Mouse (Mus musculus) heart, postnatal 10 days (tissue): ENCODE data around the gene Tbc1d10b. TPM values are rescaled to one million over a fixed set of nuclear protein-coding genes. Genes with fewer than 3 reads are reported as not detected.

Experiments used
- DNase-seq, 2 experiments: peaks; one replicate each; pipeline ENCODE4 v3.0.0; 2021
- intact Hi-C: fragments of 180-260 bp; cut with DNase I; formaldehyde crosslinking; loops from one replicate; pipeline ENCODE4 v1.15.1; 2025
- total RNA-seq, 2 experiments: library from RNA; stranded (reverse); gene quantifications; 2 replicates each; pipeline ENCODE4 v1.2.3; 2021

Tbc1d10b gene
- total RNA-seq, 2 experiments from 2014 or later: 35.3 to 37.2 TPM

GRCm38 (mm10) chr7:127225147-127225995, 17.1 kb upstream of the Tbc1d10b start:
- DNase-seq: no peak
- intact Hi-C loops: loop anchor here (5.0 kb wide), 1 partner anchor 93 kb away; no protein-coding TSS in a partner anchor

GRCm38 (mm10) chr7:127224616-127225015, 16.3 kb upstream of the Tbc1d10b start:
- intact Hi-C loops: loop anchor here (5.0 kb wide), 1 partner anchor 92 kb away; no protein-coding TSS in a partner anchor

GRCm38 (mm10) chr7:127223515-127224478, 15.5 kb upstream of the Tbc1d10b start:
- intact Hi-C loops: no loop called here

More at GRCm38 (mm10) chr7:127224616-127225015, 16.3 kb upstream of the Tbc1d10b start:
- no peak for DNase-seq

DNA sequence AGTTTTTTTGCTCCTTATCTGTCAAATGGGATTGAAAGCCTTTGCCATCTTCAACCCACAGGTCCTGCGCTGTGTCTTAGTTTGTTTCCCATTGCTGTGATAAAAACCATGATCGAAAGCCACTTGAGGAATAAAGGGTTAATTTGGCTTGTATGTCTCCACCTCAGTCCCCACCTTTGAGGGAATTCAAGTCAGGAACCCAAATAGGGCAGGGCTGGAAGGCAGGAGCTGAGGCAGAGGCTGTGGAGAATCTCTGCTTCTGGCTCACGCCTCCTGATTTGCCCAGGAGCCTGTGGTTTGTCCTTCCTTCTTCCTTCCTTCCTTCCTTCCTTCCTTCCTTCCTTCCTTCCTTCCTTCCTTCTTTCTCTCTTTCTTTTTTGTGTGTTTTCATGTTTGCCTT, 14.8 kb upstream of the Tbc1d10b start:
- DNase-seq: no peak
- intact Hi-C loops: no loop called here

More at GRCm38 (mm10) chr7:127223515-127224478, 15.5 kb upstream of the Tbc1d10b start:
- no peak for DNase-seq

DNA sequence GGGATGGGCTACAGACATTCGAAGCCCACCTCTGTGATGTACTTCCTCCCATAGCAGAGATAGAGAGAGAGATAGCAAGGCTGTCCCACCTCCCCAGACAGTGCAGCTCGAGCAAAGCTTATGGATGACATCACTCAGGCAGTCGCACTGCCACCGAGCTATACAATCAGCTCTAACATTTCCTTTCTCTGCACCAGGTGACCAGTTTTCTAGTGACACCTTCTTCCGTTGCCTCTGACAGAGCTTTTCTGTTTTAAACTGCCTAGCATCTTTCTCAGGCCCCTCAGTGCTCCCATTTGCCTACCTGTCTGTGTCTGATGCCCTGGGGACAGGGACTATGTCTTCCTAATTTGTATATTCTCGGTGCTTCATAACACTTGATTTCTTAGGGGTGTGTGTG, 12.2 kb upstream of the Tbc1d10b start:
- intact Hi-C loops: no loop called here

GRCm38 (mm10) chr7:127218670-127219069, 10.4 kb upstream of the Tbc1d10b start:
- DNase-seq: no peak
- intact Hi-C loops: no loop called here

More for the DNA sequence above, 12.2 kb upstream of the Tbc1d10b start:
- no peak for DNase-seq

- no peak for DNase-seq
- intact Hi-C loops: no loop called here
Observed at GRCm38 (mm10) chr7:127217901-127218642, 9.8 kb upstream of the Tbc1d10b start.

DNA sequence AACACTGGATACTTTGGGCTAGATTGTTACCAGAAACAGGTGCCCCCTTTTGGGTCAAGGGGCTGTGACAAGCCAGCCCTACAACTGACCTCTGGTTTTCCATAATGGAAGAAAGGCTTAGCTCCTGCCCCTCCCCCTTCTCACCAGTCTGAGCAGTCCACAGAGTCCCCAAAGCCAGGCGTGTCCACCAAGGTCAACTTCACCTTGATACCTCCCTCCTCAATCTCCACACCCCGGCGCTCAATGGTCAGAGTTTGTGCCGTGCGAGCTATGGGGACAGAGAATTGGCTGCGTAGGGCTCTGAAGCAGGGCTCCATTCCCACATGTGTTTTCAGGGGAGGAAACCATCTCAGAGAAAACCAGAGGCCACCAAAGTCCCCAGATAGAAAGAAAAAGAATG, 9.2 kb upstream of the Tbc1d10b start:
- intact Hi-C loops: no loop called here
- no peak for DNase-seq

GRCm38 (mm10) chr7:127216307-127216706, 8.0 kb upstream of the Tbc1d10b start:
- DNase-seq: no peak
- intact Hi-C loops: no loop called here

DNA sequence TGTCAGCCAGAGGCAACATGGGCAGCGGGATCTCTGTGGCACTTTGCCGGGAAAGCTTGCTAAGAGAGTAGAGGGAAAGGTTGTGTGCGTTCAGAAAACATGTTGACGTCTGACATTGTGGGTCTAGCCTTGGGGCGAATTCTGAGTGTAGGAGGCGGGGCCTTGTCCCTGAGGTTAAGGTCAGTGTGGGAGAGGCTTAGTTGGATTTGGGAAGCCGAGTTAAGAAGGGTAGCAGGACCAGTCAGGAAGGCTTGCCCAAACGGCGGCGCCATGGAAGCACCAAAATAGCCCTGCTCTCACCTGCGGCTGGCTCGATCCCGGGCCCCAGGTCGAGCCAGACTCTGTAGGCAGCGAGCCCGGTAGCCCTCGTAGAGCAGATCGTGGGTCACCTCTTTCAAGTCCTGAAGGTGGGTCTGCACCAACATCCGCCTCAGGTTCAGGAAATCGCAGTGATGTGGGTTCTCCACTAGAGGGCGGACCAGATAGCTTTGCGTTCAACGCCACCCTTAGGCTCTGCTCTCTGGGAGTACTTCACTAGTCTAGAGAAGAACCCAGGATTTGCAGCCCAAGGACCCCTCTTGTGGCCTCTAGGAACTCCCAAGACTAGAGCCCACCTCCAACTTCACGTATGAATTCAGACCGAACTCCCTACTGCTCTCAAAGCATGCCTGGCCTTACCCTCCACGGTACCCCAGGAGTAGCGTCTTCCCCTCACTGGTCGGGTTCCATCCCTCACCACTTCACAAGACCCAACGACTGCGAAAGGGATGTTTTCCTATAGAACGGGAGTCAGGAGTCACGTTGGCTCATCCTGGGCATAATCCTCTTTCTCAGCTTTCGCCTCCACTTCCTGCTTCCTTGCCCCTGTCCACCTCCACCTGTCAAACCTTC, 7.0 kb upstream of the Tbc1d10b start:
- DNase-seq: peak; percentile 79 to 84
- intact Hi-C loops: loop anchor here (2.0 kb wide), 1 partner anchor 14 kb away; no protein-coding TSS in a partner anchor

DNA sequence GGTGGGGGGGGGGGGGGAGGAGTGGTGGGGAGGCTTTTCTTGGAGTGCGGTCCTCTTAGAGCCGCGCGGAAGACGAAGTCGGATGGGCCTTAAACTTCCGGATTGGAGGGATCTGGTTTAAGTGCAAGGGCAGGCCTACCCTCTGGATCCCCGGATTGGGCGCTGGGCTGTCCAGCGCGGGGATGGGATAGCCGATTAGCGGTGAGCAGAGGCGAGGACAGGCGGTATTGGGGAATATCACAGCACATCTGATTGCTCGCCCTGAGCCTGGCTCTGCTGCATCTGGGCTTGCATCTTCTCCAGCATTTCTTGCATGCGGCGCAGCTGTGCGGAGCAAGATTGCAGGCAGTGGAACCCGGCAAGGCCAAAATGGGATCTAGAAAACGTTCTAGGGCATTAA, 6.3 kb upstream of the Tbc1d10b start:
- intact Hi-C loops: loop anchor here (2.0 kb wide), 1 partner anchor 14 kb away; no protein-coding TSS in a partner anchor
- no peak for DNase-seq

DNA sequence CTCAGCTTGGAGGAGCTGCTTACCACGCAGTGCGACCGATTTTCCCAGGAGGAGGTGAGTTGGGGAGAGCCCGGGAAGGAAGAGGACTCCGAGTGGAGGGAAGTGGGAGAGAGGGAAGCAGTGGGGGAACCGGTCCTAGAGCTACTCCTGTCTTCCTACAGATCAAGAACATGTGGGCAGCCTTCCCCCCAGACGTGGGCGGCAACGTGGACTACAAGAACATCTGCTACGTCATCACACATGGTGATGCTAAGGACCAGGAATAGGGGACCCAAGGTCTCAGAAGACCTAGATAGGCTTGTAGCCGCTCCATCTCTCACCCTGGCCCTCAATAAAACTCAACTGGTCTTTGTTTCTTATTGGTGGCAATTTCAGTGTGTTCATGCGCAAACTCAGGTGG, 5.7 kb upstream of the Tbc1d10b start:
- intact Hi-C loops: loop anchor here (2.0 kb wide), 1 partner anchor 15 kb away; no protein-coding TSS in a partner anchor
- no peak for DNase-seq

DNA sequence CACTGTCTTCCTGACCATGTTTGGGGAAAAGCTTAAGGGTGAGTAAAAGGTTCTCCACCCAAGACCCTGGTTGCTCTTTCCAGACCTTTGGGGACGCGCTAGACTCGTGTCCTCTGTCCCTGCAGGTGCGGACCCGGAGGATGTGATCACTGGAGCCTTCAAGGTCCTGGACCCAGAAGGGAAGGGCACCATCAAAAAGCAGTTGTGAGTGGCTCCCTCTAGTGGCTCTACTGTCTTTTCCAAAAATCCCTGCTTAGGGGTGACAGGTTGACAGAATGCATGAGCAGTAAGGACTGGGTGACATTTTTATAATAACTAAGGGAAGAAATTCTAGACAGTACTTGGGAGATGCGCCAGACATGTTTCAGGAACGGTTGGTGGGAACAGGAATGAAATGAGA, 5.2 kb upstream of the Tbc1d10b start:
- peak in 1 of 2 experiments; percentile 66 for DNase-seq
- intact Hi-C loops: no loop called here

GRCm38 (mm10) chr7:127212432-127213250, 4.4 kb upstream of the Tbc1d10b start:
- DNase-seq: no peak
- intact Hi-C loops: no loop called here

GRCm38 (mm10) chr7:127211014-127211745, 2.9 kb upstream of the Tbc1d10b start:
- no peak for DNase-seq

GRCm38 (mm10) chr7:127210266-127210665, 2.0 kb upstream of the Tbc1d10b start:
- DNase-seq: no peak
- intact Hi-C loops: no loop called here

More at GRCm38 (mm10) chr7:127211014-127211745, 2.9 kb upstream of the Tbc1d10b start:
- intact Hi-C loops: no loop called here

GRCm38 (mm10) chr7:127209851-127210250, 1.6 kb upstream of the Tbc1d10b start:
- intact Hi-C loops: no loop called here
- DNase-seq: no peak
